Mouse (Mus musculus): ENCODE measurements around the gene Yif1a.

DNA sequence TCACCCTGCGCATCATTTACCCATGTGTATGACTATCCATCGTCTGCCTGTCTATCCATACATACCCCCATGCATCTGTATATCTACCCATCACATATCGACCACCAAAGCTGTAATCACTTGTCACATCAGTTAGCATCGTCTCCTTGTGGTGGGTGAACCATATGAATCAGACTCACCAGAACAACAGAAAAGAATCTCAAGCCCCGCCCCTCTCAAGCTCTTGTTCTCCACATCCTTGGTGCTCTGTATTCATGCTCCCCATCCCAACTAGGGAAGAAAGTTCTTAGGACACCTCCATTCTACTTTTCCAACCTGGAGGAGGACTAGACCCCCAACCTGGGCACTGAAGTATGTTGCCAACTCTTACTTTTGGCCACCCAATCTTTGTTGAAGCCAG, 26.3 kb upstream of the Yif1a start:
- TF ChIP-seq CTCF (IDR thresholded peaks at IDR 0.05; ENCODE audit: borderline replicate concordance, control insufficient read depth, extremely low read depth, insufficient read depth, low read length, poor library complexity) (no peak), POLR2A (IDR thresholded peaks at IDR 0.05; ENCODE audit: control insufficient read depth, extremely low read depth, insufficient read depth, low read length, poor library complexity) (no peak)
